Mouse (Mus musculus): ENCODE measurements around the gene Olfr1413.

GRCm38 (mm10) chr1:92545929-92546328, 25.2 kb upstream of the Olfr1413 start:
- TF ChIP-seq POLR2A (IDR thresholded peaks at IDR 0.05; ENCODE audit: borderline replicate concordance, low read depth, low read length): no peak
- no peak for TF ChIP-seq CTCF (IDR thresholded peaks at IDR 0.05; ENCODE audit: low read depth, low read length)

All from bone marrow macrophage, adult 2 months (primary cell).